Mouse (Mus musculus) limb, embryonic 11.5 days (tissue): ENCODE data around the gene Gpc6. TPM values are rescaled to one million over a fixed set of nuclear protein-coding genes. Genes with fewer than 3 reads are reported as not detected.

Experiments used
- ATAC-seq: fragments of 200-750 bp; cut with Nextera tagmentation; 2 replicates; pipeline ENCODE4 v1.8.0; 2017; ENCODE audit warnings: low read depth; ENCODE audit not compliant: insufficient number of reproducible peaks, low FRiP score, low TSS enrichment
- DNase-seq: peaks from one replicate; pipeline ENCODE4 v3.0.0-alpha.2; 2015; ENCODE audit warnings: low spot score
- H3K27ac ChIP-seq: fragments of 300-500 bp; sonication (generic); replicated peaks from 2 replicates; pipeline ENCODE4 v1.5.1; 2014; ENCODE audit warnings: low read depth, mild to moderate bottlenecking, low read length
- H3K27me3 ChIP-seq: fragments of 300-500 bp; sonication (generic); 2 replicates; pipeline ENCODE4 v1.6.1; 2014; ENCODE audit warnings: mild to moderate bottlenecking, low read length, mixed read lengths; ENCODE audit not compliant: control insufficient read depth, insufficient read depth
- H3K36me3 ChIP-seq: fragments of 300-500 bp; sonication (generic); 2 replicates; pipeline ENCODE4 v1.6.1; 2014; ENCODE audit warnings: mild to moderate bottlenecking, low read length, moderate library complexity, mixed read lengths; ENCODE audit not compliant: control insufficient read depth, insufficient read depth
- H3K4me1 ChIP-seq: fragments of 300-500 bp; sonication (generic); 2 replicates; pipeline ENCODE4 v1.6.1; 2014; ENCODE audit warnings: low read length, mixed read lengths; ENCODE audit not compliant: control insufficient read depth, insufficient read depth
- H3K4me2 ChIP-seq: fragments of 300-500 bp; sonication (generic); 2 replicates; pipeline ENCODE4 v1.6.1; 2014; ENCODE audit warnings: low read depth, mild to moderate bottlenecking, moderate library complexity; ENCODE audit not compliant: severe bottlenecking
- H3K4me3 ChIP-seq: fragments of 300-500 bp; sonication (generic); 2 replicates; pipeline ENCODE4 v1.5.1; 2014; ENCODE audit warnings: low read depth, low read length
- H3K9ac ChIP-seq: fragments of 300-500 bp; sonication (generic); 2 replicates; pipeline ENCODE4 v1.6.1; 2014; ENCODE audit warnings: mild to moderate bottlenecking, low read length
- H3K9me3 ChIP-seq: fragments of 300-500 bp; sonication (generic); 2 replicates; pipeline ENCODE4 v1.6.1; 2016; ENCODE audit warnings: low read length; ENCODE audit not compliant: control insufficient read depth
- WGBS: fragments of 180-500 bp; shearing (Covaris S2); extraction: QIAGEN DNeasy Blood & Tissue Kit; methylation state at CpG from one replicate; pipeline ENCODE4 v1.1.7; 2014; 5-methylcytosine and 5-hydroxymethylcytosine counted together
- polyA plus RNA-seq: library from polyadenylated mRNA; unstranded; fragments of >200 nt; fragmentation: Nextera tagmentation; extraction: Ambion mirVana; gene quantifications from 2 replicates; pipeline ENCODE4 v1.2.1, GENCODE M21; 2014

The Gpc6 gene
- 39.1 and 47.5 TPM in 2 replicates for polyA plus RNA-seq

- Histone ChIP-seq H3K9me3 (no peaks in the 10 kb centered on the region), H3K4me1 (peaks cover 6% of the 10 kb centered on the region; the same call in 1 of the 2 replicates), H3K36me3 (no peaks in the 10 kb centered on the region), H3K4me3 (peak within 1 kb of the TSS; percentile 92), H3K27me3 (no peaks in the 10 kb centered on the region), H3K4me2 (peak within 1 kb of the TSS; percentile 44), H3K9ac (peak within 1 kb of the TSS; percentile 99), H3K27ac (peak within 1 kb of the TSS; percentile 98)
- peak; percentile 83 for ATAC-seq
- under 1% methylated on average over 38 of the region's 38 CpGs for WGBS
- peak; percentile 94 for DNase-seq
Measured at GRCm38 (mm10) chr14:116924876-116925601, at the start of gene Gpc6. Gene Gpc6 (plus strand): TSS chr14:116925315.

- Histone ChIP-seq H3K4me1 (no peaks in the 10 kb centered on the region), H3K4me2 (no peak overlapping the region), H3K9me3 (no peaks in the 10 kb centered on the region), H3K27ac (no peak overlapping the region), H3K9ac (no peak overlapping the region), H3K27me3 (no peaks in the 10 kb centered on the region), H3K4me3 (no peak overlapping the region), H3K36me3 (no peaks in the 10 kb centered on the region)
- 74% methylated on average over 7 of the region's 7 CpGs for WGBS
- ATAC-seq (no peak), DNase-seq (no peak)
Measured at GRCm38 (mm10) chr14:116882480-116883044, 42.6 kb upstream of the Gpc6 start.

- DNase-seq (no peak), ATAC-seq (no peak)
- Histone ChIP-seq H3K27ac (no peak overlapping the region), H3K9me3 (no peaks in the 10 kb centered on the region), H3K4me2 (no peak overlapping the region), H3K27me3 (no peaks in the 10 kb centered on the region), H3K36me3 (no peaks in the 10 kb centered on the region), H3K9ac (no peak overlapping the region), H3K4me1 (no peaks in the 10 kb centered on the region), H3K4me3 (no peak overlapping the region)
- 29% methylated on average over 3 of the region's 3 CpGs for WGBS
Measured at GRCm38 (mm10) chr14:116894316-116894715, 30.8 kb upstream of the Gpc6 start.

DNA sequence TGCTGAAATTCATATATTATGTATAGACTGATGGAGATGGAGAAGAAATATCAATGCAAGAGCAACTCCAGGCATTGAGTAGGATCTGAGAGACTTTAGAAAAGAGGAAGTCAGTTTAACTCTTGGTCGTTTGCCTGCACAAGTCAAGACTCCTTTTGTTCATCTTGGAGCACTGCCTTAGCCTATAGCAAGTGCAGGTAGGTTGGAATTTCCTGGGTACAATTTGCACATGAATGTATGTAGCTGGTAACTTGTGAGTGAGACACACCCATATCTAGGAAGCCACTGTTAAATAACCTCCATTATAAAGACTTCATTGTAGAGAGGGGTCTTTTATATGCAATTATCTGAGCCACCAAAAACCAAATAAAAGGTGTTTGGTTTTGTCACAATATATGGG, 27.1 kb upstream of the Gpc6 start:
- 45% methylated on average over 1 of the region's 1 CpGs for WGBS
- ATAC-seq, result no peak
- H3K27me3 ChIP-seq, result no peaks in the 10 kb centered on the region

DNA sequence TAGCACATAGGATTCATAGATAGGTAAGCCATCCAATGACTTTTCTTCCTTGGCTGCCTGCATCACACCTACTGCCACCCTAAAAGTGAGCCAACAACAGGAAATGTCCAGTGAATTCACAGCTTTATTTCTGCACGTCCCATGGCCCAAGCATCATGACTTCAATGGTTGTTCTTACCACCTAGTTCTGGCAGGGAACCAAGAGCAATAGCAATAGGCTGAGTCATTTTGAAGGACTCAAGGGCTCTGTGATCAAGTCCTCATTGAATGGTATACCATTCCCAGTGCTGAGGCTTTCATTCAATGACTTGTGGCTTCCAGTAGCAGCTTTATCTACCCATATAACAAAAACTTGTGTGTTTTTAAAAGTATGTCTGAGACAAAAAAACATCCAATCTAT, 13.3 kb upstream of the Gpc6 start:
- WGBS, result 83% methylated on average over 1 of the region's 1 CpGs

More for the DNA sequence above, 27.1 kb upstream of the Gpc6 start:
- no peak overlapping the region for H3K4me3 ChIP-seq
- no peak overlapping the region for H3K27ac ChIP-seq
- H3K36me3 ChIP-seq, result no peaks in the 10 kb centered on the region
- H3K9ac ChIP-seq, result no peak overlapping the region
- no peak overlapping the region for H3K4me2 ChIP-seq
- no peak for DNase-seq
- H3K4me1 ChIP-seq, result no peaks in the 10 kb centered on the region
- H3K9me3 ChIP-seq, result no peaks in the 10 kb centered on the region

GRCm38 (mm10) chr14:116916874-116917273, 8.2 kb upstream of the Gpc6 start:
- ATAC-seq (no peak), DNase-seq (no peak)
- Histone ChIP-seq H3K27ac (no peak overlapping the region), H3K4me2 (no peak overlapping the region), H3K9ac (no peak overlapping the region), H3K4me1 (peaks cover 5% of the 10 kb centered on the region; the same call in 1 of the 2 replicates), H3K9me3 (no peaks in the 10 kb centered on the region), H3K27me3 (no peaks in the 10 kb centered on the region), H3K36me3 (no peaks in the 10 kb centered on the region), H3K4me3 (no peak overlapping the region)
- 58% methylated on average over 6 of the region's 6 CpGs for WGBS

More for the DNA sequence above, 13.3 kb upstream of the Gpc6 start:
- H3K4me1 ChIP-seq, result no peaks in the 10 kb centered on the region
- H3K9ac ChIP-seq, result no peak overlapping the region
- no peak overlapping the region for H3K27ac ChIP-seq
- no peak overlapping the region for H3K4me3 ChIP-seq
- no peaks in the 10 kb centered on the region for H3K27me3 ChIP-seq
- no peak overlapping the region for H3K4me2 ChIP-seq
- no peaks in the 10 kb centered on the region for H3K36me3 ChIP-seq
- no peak for DNase-seq
- ATAC-seq, result no peak
- H3K9me3 ChIP-seq, result no peaks in the 10 kb centered on the region

GRCm38 (mm10) chr14:116924266-116924665, 849 bp upstream of the Gpc6 start:
- ATAC-seq, result no peak
- Histone ChIP-seq H3K9me3 (no peaks in the 10 kb centered on the region), H3K4me2 (peak overlapping the region; percentile 44; the same call in 1 of the 2 replicates), H3K9ac (no peak overlapping the region; the same call in 1 of the 2 replicates), H3K4me3 (no peak overlapping the region), H3K27me3 (no peaks in the 10 kb centered on the region), H3K4me1 (peaks cover 6% of the 10 kb centered on the region; the same call in 1 of the 2 replicates), H3K36me3 (no peaks in the 10 kb centered on the region), H3K27ac (no peak overlapping the region; the same call in 1 of the 2 replicates)
- DNase-seq, result no peak
- WGBS, result 11% methylated on average over 2 of the region's 2 CpGs

DNA sequence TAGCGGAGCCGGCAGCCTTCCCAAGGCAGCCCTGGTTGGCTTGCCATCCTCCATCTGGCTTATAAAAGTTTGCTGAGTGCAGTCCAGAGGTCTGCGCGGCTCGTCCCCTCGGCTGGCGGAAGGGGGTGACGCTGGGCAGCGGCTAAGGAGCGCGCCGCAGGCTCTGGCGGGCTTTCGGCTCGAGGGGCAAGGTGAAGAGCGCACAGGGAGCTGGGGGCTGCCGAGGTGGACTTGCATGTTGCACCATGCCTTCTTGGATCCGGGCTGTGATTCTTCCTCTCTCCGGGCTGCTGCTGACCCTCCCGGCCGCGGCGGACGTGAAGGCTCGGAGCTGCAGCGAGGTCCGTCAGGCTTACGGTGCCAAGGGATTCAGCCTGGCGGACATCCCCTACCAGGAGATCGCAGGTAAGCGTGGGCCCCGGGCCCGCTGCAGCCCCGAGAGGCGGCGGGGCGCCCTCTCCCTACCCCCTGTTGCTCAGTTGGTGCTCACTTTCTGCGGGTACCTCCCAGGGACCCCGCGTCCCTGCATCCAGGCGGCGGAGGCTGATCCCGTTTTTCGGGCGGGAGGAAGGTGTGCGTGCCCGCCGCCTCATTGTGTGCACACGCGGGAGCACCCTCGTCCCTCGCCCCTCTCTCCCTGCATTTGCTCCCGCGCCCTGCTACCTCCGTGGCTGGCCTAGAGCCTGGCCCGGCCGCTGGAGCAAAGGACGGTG, 732 bp downstream of the Gpc6 start:
- Histone ChIP-seq H3K9me3 (no peaks in the 10 kb centered on the region), H3K27ac (peak overlapping the region; percentile 98), H3K27me3 (no peaks in the 10 kb centered on the region), H3K4me2 (peak overlapping the region; percentile 44), H3K9ac (peak overlapping the region; percentile 99), H3K4me1 (peaks cover 6% of the 10 kb centered on the region; the same call in 1 of the 2 replicates), H3K36me3 (no peaks in the 10 kb centered on the region), H3K4me3 (peak overlapping the region; percentile 92)
- under 1% methylated on average over 55 of the region's 58 CpGs for WGBS
- DNase-seq (peak; percentile 84), ATAC-seq (peak; percentile 49)
